Mouse (Mus musculus) stomach, embryonic 14.5 days (tissue): Measurements from ENCODE around the gene Tgfa. TPM values are rescaled to one million over a fixed set of nuclear protein-coding genes. Genes with fewer than 3 reads are reported as not detected.

Experiments
- ATAC-seq: fragments of 200-750 bp; cut with Nextera tagmentation; 2 replicates; pipeline ENCODE4 v1.8.0; 2017; ENCODE audit warnings: low read depth, moderate TSS enrichment; ENCODE audit not compliant: insufficient number of reproducible peaks, insufficient read depth, low FRiP score
- H3K27ac ChIP-seq: fragments of 300-500 bp; sonication (generic); 2 replicates; pipeline ENCODE4 v1.5.1; 2014; ENCODE audit warnings: mild to moderate bottlenecking, low read length, moderate library complexity, mixed read lengths
- H3K27me3 ChIP-seq: fragments of 300-500 bp; sonication (generic); 2 replicates; pipeline ENCODE4 v1.6.1; 2014; ENCODE audit warnings: low read length, control low read depth, mixed read lengths; ENCODE audit not compliant: control insufficient read depth, insufficient read depth
- H3K36me3 ChIP-seq: fragments of 300-500 bp; sonication (generic); 2 replicates; pipeline ENCODE4 v1.6.1; 2014; ENCODE audit warnings: mild to moderate bottlenecking, control low read depth, low read length, moderate library complexity, mixed read lengths; ENCODE audit not compliant: control insufficient read depth, insufficient read depth
- H3K4me1 ChIP-seq: fragments of 300-500 bp; sonication (generic); 2 replicates; pipeline ENCODE4 v1.6.1; 2014; ENCODE audit warnings: low read length, control low read depth, mixed read lengths; ENCODE audit not compliant: control insufficient read depth, insufficient read depth
- H3K4me2 ChIP-seq: fragments of 300-500 bp; sonication (generic); replicated peaks from 2 replicates; pipeline ENCODE4 v1.6.1; 2014; ENCODE audit warnings: low read depth, low read length, control low read depth
- H3K4me3 ChIP-seq: fragments of 300-500 bp; sonication (generic); 2 replicates; pipeline ENCODE4 v1.5.1; 2014; ENCODE audit warnings: low read depth, low read length, control low read depth
- H3K9ac ChIP-seq: fragments of 300-500 bp; sonication (generic); replicated peaks from 2 replicates; pipeline ENCODE4 v1.6.1; 2014; ENCODE audit warnings: low read depth, mild to moderate bottlenecking, control low read depth, low read length, moderate library complexity, mixed read lengths
- H3K9me3 ChIP-seq: fragments of 300-500 bp; sonication (generic); 2 replicates; pipeline ENCODE4 v1.6.1; 2016; ENCODE audit warnings: low read depth, low read length, control low read depth; ENCODE audit not compliant: control insufficient read depth
- WGBS: fragments of 180-500 bp; shearing (Covaris S2); extraction: QIAGEN DNeasy Blood & Tissue Kit; methylation state at CpG from one replicate; pipeline ENCODE4 v1.1.7; 2014; 5-methylcytosine and 5-hydroxymethylcytosine counted together
- polyA plus RNA-seq: library from polyadenylated mRNA; unstranded; fragments of >200 nt; fragmentation: Nextera tagmentation; extraction: Ambion mirVana; gene quantifications from 2 replicates; pipeline ENCODE4 v1.2.1, GENCODE M21; 2014

Tgfa gene
- polyA plus RNA-seq, 1 experiment from 2014 or later = 4.7 TPM

GRCm38 (mm10) chr6:86160878-86161277 lies 34.1 kb upstream of the Tgfa start:
- ATAC-seq = no peak
- H3K4me2 ChIP-seq = no peak overlapping the region
- no peak overlapping the region for H3K4me3 ChIP-seq
- no peak overlapping the region for H3K9ac ChIP-seq
- 53% methylated on average over 3 of the region's 3 CpGs for WGBS
- H3K9me3 ChIP-seq = no peaks in the 10 kb centered on the region
- no peak overlapping the region for H3K27ac ChIP-seq
- no peaks in the 10 kb centered on the region for H3K27me3 ChIP-seq
- no peaks in the 10 kb centered on the region for H3K4me1 ChIP-seq
- no peaks in the 10 kb centered on the region for H3K36me3 ChIP-seq

GRCm38 (mm10) chr6:86161586-86161985 lies 33.4 kb upstream of the Tgfa start:
- no peaks in the 10 kb centered on the region for H3K9me3 ChIP-seq
- H3K27me3 ChIP-seq = no peaks in the 10 kb centered on the region
- H3K4me2 ChIP-seq = no peak overlapping the region
- H3K27ac ChIP-seq = no peak overlapping the region
- no peak for ATAC-seq
- H3K4me1 ChIP-seq = no peaks in the 10 kb centered on the region
- WGBS = 42% methylated on average over 7 of the region's 7 CpGs
- no peak overlapping the region for H3K9ac ChIP-seq
- no peak overlapping the region for H3K4me3 ChIP-seq
- H3K36me3 ChIP-seq = no peaks in the 10 kb centered on the region

- H3K4me1 ChIP-seq = no peaks in the 10 kb centered on the region
- no peak overlapping the region for H3K4me2 ChIP-seq
- no peak for ATAC-seq
- 68% methylated on average over 3 of the region's 3 CpGs for WGBS
- H3K27ac ChIP-seq = no peak overlapping the region
- H3K9me3 ChIP-seq = no peaks in the 10 kb centered on the region
- H3K4me3 ChIP-seq = no peak overlapping the region
- no peak overlapping the region for H3K9ac ChIP-seq
- no peaks in the 10 kb centered on the region for H3K27me3 ChIP-seq
- no peaks in the 10 kb centered on the region for H3K36me3 ChIP-seq
Observed at GRCm38 (mm10) chr6:86164028-86164427, 31.0 kb upstream of the Tgfa start.

GRCm38 (mm10) chr6:86166426-86166825 lies 28.6 kb upstream of the Tgfa start:
- 71% methylated on average over 9 of the region's 9 CpGs for WGBS
- Histone ChIP-seq H3K27ac (no peak overlapping the region), H3K27me3 (no peaks in the 10 kb centered on the region), H3K9me3 (no peaks in the 10 kb centered on the region), H3K4me3 (no peak overlapping the region), H3K4me1 (no peaks in the 10 kb centered on the region), H3K9ac (no peak overlapping the region), H3K4me2 (no peak overlapping the region), H3K36me3 (no peaks in the 10 kb centered on the region)
- no peak for ATAC-seq

GRCm38 (mm10) chr6:86167851-86168250 lies 27.2 kb upstream of the Tgfa start:
- no peaks in the 10 kb centered on the region for H3K27me3 ChIP-seq
- 88% methylated on average over 5 of the region's 5 CpGs for WGBS
- H3K4me3 ChIP-seq = no peak overlapping the region
- H3K36me3 ChIP-seq = no peaks in the 10 kb centered on the region
- ATAC-seq = no peak
- no peak overlapping the region for H3K9ac ChIP-seq
- H3K4me2 ChIP-seq = no peak overlapping the region
- H3K27ac ChIP-seq = no peak overlapping the region
- no peaks in the 10 kb centered on the region for H3K9me3 ChIP-seq
- no peaks in the 10 kb centered on the region for H3K4me1 ChIP-seq

- H3K9me3 ChIP-seq = no peaks in the 10 kb centered on the region
- no peaks in the 10 kb centered on the region for H3K27me3 ChIP-seq
- 36% methylated on average over 4 of the region's 4 CpGs for WGBS
- H3K27ac ChIP-seq = no peak overlapping the region
- no peak overlapping the region for H3K9ac ChIP-seq
- no peak overlapping the region for H3K4me2 ChIP-seq
- no peaks in the 10 kb centered on the region for H3K4me1 ChIP-seq
- no peaks in the 10 kb centered on the region for H3K36me3 ChIP-seq
- H3K4me3 ChIP-seq = no peak overlapping the region
- no peak for ATAC-seq
Observed at GRCm38 (mm10) chr6:86169166-86169565, 25.9 kb upstream of the Tgfa start.

- 55% methylated on average over 5 of the region's 5 CpGs for WGBS
- no peaks in the 10 kb centered on the region for H3K36me3 ChIP-seq
- ATAC-seq = no peak
- H3K4me3 ChIP-seq = no peak overlapping the region
- H3K4me2 ChIP-seq = no peak overlapping the region
- no peaks in the 10 kb centered on the region for H3K27me3 ChIP-seq
- no peak overlapping the region for H3K9ac ChIP-seq
- H3K27ac ChIP-seq = no peak overlapping the region
- H3K9me3 ChIP-seq = no peaks in the 10 kb centered on the region
- H3K4me1 ChIP-seq = no peaks in the 10 kb centered on the region
Observed at GRCm38 (mm10) chr6:86176236-86176635, 18.8 kb upstream of the Tgfa start.

- no peak overlapping the region for H3K9ac ChIP-seq
- no peaks in the 10 kb centered on the region for H3K36me3 ChIP-seq
- H3K4me1 ChIP-seq = no peaks in the 10 kb centered on the region
- 55% methylated on average over 6 of the region's 6 CpGs for WGBS
- H3K4me2 ChIP-seq = no peak overlapping the region
- H3K9me3 ChIP-seq = no peaks in the 10 kb centered on the region
- H3K27ac ChIP-seq = no peak overlapping the region
- ATAC-seq = no peak
- no peaks in the 10 kb centered on the region for H3K27me3 ChIP-seq
- no peak overlapping the region for H3K4me3 ChIP-seq
Observed at GRCm38 (mm10) chr6:86176721-86177120, 18.3 kb upstream of the Tgfa start.

- Histone ChIP-seq H3K9ac (no peak overlapping the region), H3K27me3 (no peaks in the 10 kb centered on the region), H3K27ac (no peak overlapping the region), H3K9me3 (no peaks in the 10 kb centered on the region), H3K36me3 (no peaks in the 10 kb centered on the region), H3K4me3 (no peak overlapping the region), H3K4me1 (no peaks in the 10 kb centered on the region), H3K4me2 (no peak overlapping the region)
- 94% methylated on average over 9 of the region's 9 CpGs for WGBS
- ATAC-seq = no peak
Observed at GRCm38 (mm10) chr6:86177331-86177982, 17.6 kb upstream of the Tgfa start.
